Comparison of ENCODE assay signal across 23 mouse cellular contexts in the genomic region with DNA sequence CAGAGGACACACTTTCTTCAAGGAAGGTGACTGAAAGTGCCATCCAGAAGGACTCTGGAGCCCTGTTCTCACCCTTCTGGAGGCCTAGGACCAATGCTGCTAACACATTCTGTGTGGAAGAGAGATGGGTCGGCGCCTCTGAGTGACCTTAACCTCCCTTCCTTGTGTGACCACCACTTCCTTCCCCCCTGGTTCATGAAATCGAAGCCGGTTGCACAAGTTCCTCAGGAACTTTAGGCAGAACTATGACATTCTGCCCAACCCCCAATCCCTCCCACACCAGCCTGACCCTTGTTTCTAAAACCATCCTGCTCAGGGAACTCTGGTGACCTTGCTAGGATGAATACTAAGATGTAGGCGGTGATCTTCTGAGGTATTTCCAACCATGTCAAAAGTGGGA. TPM values are rescaled to one million over a fixed set of nuclear protein-coding genes. Genes with fewer than 3 reads are reported as not detected.
A peak's percentile ranks its signal among the peaks of the same experiment; 100 is the strongest.
DNase-seq lines count a peak whose midpoint lies in the region; ATAC-seq and TF ChIP-seq lines count a peak whose summit lies in the region.
"Had no signal": no experiment of that assay in that cellular context is flagged by ENCODE, and none has a peak within 500 bp of the region (broad histone marks: within the 10 kb centered on the region; RNA-seq: fewer than 3 reads in every experiment).

No protein-coding gene starts in this region.

- H3K36me3 ChIP-seq in liver, embryonic 16.5 days (ENCODE audit: control insufficient read depth, insufficient read depth), result no peaks in the 10 kb centered on the region
- H3K36me3 ChIP-seq in megakaryocyte, embryonic 14.5 days (replicated peaks; ENCODE audit: low read length), result peaks cover 22% of the 10 kb centered on the region
- no peaks in the 10 kb centered on the region for H3K36me3 ChIP-seq in hindbrain, embryonic 11.5 days (ENCODE audit: control insufficient read depth, insufficient read depth, low read length)
- H3K36me3 ChIP-seq: heart, embryonic 13.5 days; kidney, embryonic 15.5 days; limb, embryonic 15.5 days; midbrain, embryonic 12.5 days had no signal

- peak overlapping the region; percentile 6; the same call in 1 of the 2 replicates for H3K4me3 ChIP-seq in bone marrow macrophage, adult 2 months (ENCODE audit: insufficient read depth, low read length)
- H3K4me3 ChIP-seq in liver, embryonic 16.5 days (ENCODE audit: low read depth, low read length), result no peak overlapping the region
- H3K4me3 ChIP-seq in megakaryocyte, embryonic 14.5 days (replicated peaks), result peak overlapping the region; percentile 31
- no peak overlapping the region for H3K4me3 ChIP-seq in hindbrain, embryonic 11.5 days (ENCODE audit: low read depth, low read length)
- H3K4me3 ChIP-seq: heart, embryonic 13.5 days; kidney, embryonic 15.5 days; limb, embryonic 15.5 days; midbrain, embryonic 12.5 days; myocyte had no signal

- H3K9me3 ChIP-seq in liver, embryonic 16.5 days (replicated peaks; ENCODE audit: control insufficient read depth, low read length), result no peaks in the 10 kb centered on the region
- H3K9me3 ChIP-seq in megakaryocyte, embryonic 14.5 days, result 0 out of 2 replicates have a peak, but pooled peaks cover 3% of the 10 kb centered on the region
- H3K9me3 ChIP-seq in hindbrain, embryonic 11.5 days (ENCODE audit: control insufficient read depth, low read length), result no peaks in the 10 kb centered on the region
- H3K9me3 ChIP-seq: heart, embryonic 13.5 days; kidney, embryonic 15.5 days; limb, embryonic 15.5 days; midbrain, embryonic 12.5 days had no signal

- TF ChIP-seq POLR2A in bone marrow macrophage, adult 2 months (IDR thresholded peaks at IDR 0.05; ENCODE audit: borderline replicate concordance, low read depth, low read length), result no peak

- TF ChIP-seq CTCF in bone marrow macrophage, adult 2 months (IDR thresholded peaks at IDR 0.05; ENCODE audit: low read depth, low read length), result no peak

- peak overlapping the region; percentile 26 for H3K27ac ChIP-seq in bone marrow macrophage, adult 2 months (ENCODE audit: insufficient read depth, low read depth, low read length)
- H3K27ac ChIP-seq in liver, embryonic 16.5 days (ENCODE audit: low read length), result peak overlapping the region; percentile 32; the same call in 1 of the 2 replicates
- no peak overlapping the region for H3K27ac ChIP-seq in hindbrain, embryonic 11.5 days (ENCODE audit: low read depth, low read length)
- H3K27ac ChIP-seq: heart, embryonic 13.5 days; kidney, embryonic 15.5 days; limb, embryonic 15.5 days; midbrain, embryonic 12.5 days had no signal

- 0 out of 2 replicates have a peak overlapping the region, but pooled peaks have one; percentile 1 for H3K4me2 ChIP-seq in liver, embryonic 16.5 days (ENCODE audit: low read depth, low read length)
- no peak overlapping the region for H3K4me2 ChIP-seq in hindbrain, embryonic 11.5 days (replicated peaks; ENCODE audit: low read depth, low read length)
- H3K4me2 ChIP-seq: heart, embryonic 13.5 days; kidney, embryonic 15.5 days; limb, embryonic 15.5 days; midbrain, embryonic 12.5 days had no signal

- no peak overlapping the region for H3K9ac ChIP-seq in liver, embryonic 16.5 days (ENCODE audit: low read depth, low read length)
- no peak overlapping the region for H3K9ac ChIP-seq in hindbrain, embryonic 11.5 days (ENCODE audit: low read depth, low read length)
- H3K9ac ChIP-seq: forebrain, postnatal 0 days; heart, embryonic 13.5 days; kidney, embryonic 15.5 days; limb, embryonic 15.5 days; midbrain, embryonic 12.5 days had no signal

- DNase-seq in hindbrain, embryonic 11.5 days (ENCODE audit: low spot score), result no peak
- DNase-seq in natural killer cell, adult 2 months (ENCODE audit: low spot score in 2 of 2), result no peak
- DNase-seq in kidney, adult 9 months, result no peak
- DNase-seq: cerebellum, adult 11-12 months; cerebellum, postnatal 36 days; forebrain, postnatal 0 days; gastrocnemius, postnatal 14 days; heart, postnatal 4 days; right cerebral cortex, adult 18-20 months; spleen, adult 18-20 months had no signal

- peak; percentile 80 for ATAC-seq in common myeloid progenitor, adult 5-6 weeks (replicated peaks; ENCODE audit: low read depth, poor library complexity, severe bottlenecking)
- peak; percentile 58 for ATAC-seq in liver, embryonic 16.5 days (ENCODE audit: low read depth)
- no peak for ATAC-seq in hindbrain, embryonic 11.5 days (ENCODE audit: low FRiP score)
- ATAC-seq: forebrain, postnatal 0 days; inflammation-experienced regulatory T-cells, adult 6 months had no signal

- peaks cover 44% of the 10 kb centered on the region for H3K4me1 ChIP-seq in bone marrow macrophage, adult 2 months (ENCODE audit: control insufficient read depth, insufficient read depth, low read length)
- peaks cover 10% of the 10 kb centered on the region for H3K4me1 ChIP-seq in liver, embryonic 16.5 days (ENCODE audit: control insufficient read depth, low read depth, low read length)
- H3K4me1 ChIP-seq in megakaryocyte, embryonic 14.5 days, result peaks cover 71% of the 10 kb centered on the region
- H3K4me1 ChIP-seq in hindbrain, embryonic 11.5 days (replicated peaks; ENCODE audit: control insufficient read depth, insufficient read depth, low read length), result no peaks in the 10 kb centered on the region
- H3K4me1 ChIP-seq: heart, embryonic 13.5 days; kidney, embryonic 15.5 days; midbrain, embryonic 12.5 days had no signal

- WGBS in liver, embryonic 16.5 days (ENCODE audit: insufficient replicate concordance), result 27% methylated on average over 5 of the region's 5 CpGs
- 88% methylated on average over 5 of the region's 5 CpGs for WGBS in hindbrain, embryonic 11.5 days

- no peaks in the 10 kb centered on the region for H3K27me3 ChIP-seq in liver, embryonic 16.5 days (ENCODE audit: control insufficient read depth, insufficient read depth, low read depth, low read length)
- no peaks in the 10 kb centered on the region for H3K27me3 ChIP-seq in megakaryocyte, embryonic 14.5 days (replicated peaks)
- no peaks in the 10 kb centered on the region for H3K27me3 ChIP-seq in hindbrain, embryonic 11.5 days (ENCODE audit: control insufficient read depth, insufficient read depth, low read length)
- H3K27me3 ChIP-seq: kidney, embryonic 15.5 days; limb, embryonic 15.5 days; midbrain, embryonic 12.5 days had no signal

RNA-seq across cellular contexts. Expression of gene B430306N03Rik, which starts 8.3 kb away (rescaled TPM):
- 18.8 and 19.0 TPM in 2 replicates for polyA plus RNA-seq in bone marrow macrophage, adult 2 months (2012; ENCODE audit: insufficient read depth, insufficient read length, missing spikeins)
- 0.34 and 0.91 TPM in 2 replicates for total RNA-seq in common myeloid progenitor, adult 5-6 weeks (2017)
- polyA plus RNA-seq in liver, embryonic 16.5 days (2015; fragmentation: Nextera tagmentation; extraction: Ambion mirVana), result 4.0 and 4.1 TPM in 2 replicates
- polyA plus RNA-seq in megakaryocyte, embryonic 14.5 days (2012; ENCODE audit: insufficient read depth, low replicate concordance), result 0.94 TPM in 1 of 2 replicates, not detected in the other
- polyA plus RNA-seq in hindbrain, embryonic 11.5 days (2014; fragmentation: Nextera tagmentation; extraction: Ambion mirVana), result 0.04 TPM in 1 of 2 replicates, not detected in the other
- total RNA-seq: left cerebral cortex, postnatal 10 days had no signal
- polyA plus RNA-seq: embryonic facial prominence, embryonic 11.5 days; myocyte had no signal

RNA-seq across cellular contexts. Expression of gene Trem2, which starts 21.9 kb away (rescaled TPM):
- 859 and 887 TPM in 2 replicates for polyA plus RNA-seq in bone marrow macrophage, adult 2 months (2012; ENCODE audit: insufficient read depth, insufficient read length, missing spikeins)
- total RNA-seq in common myeloid progenitor, adult 5-6 weeks (2017), result not detected in 2 replicates
- polyA plus RNA-seq in liver, embryonic 16.5 days (2015; fragmentation: Nextera tagmentation; extraction: Ambion mirVana), result 2.7 and 3.0 TPM in 2 replicates
- polyA plus RNA-seq in megakaryocyte, embryonic 14.5 days (2012; ENCODE audit: insufficient read depth, low replicate concordance), result 45.6 and 176 TPM in 2 replicates
- 3.0 and 3.6 TPM in 2 replicates for polyA plus RNA-seq in hindbrain, embryonic 11.5 days (2014; fragmentation: Nextera tagmentation; extraction: Ambion mirVana)
- total RNA-seq: CH12.LX had no signal
- polyA plus RNA-seq: inflammation-experienced regulatory T-cells, adult 6 months had no signal

RNA-seq across cellular contexts. Expression of gene Treml2, which starts 25.0 kb away (rescaled TPM):
- polyA plus RNA-seq in bone marrow macrophage, adult 2 months (2012; ENCODE audit: insufficient read depth, insufficient read length, missing spikeins), result 0.48 and 0.56 TPM in 2 replicates
- 46.2 and 61.0 TPM in 2 replicates for total RNA-seq in common myeloid progenitor, adult 5-6 weeks (2017)
- 3.4 and 3.5 TPM in 2 replicates for polyA plus RNA-seq in liver, embryonic 16.5 days (2015; fragmentation: Nextera tagmentation; extraction: Ambion mirVana)
- 38.9 and 51.5 TPM in 2 replicates for polyA plus RNA-seq in megakaryocyte, embryonic 14.5 days (2012; ENCODE audit: insufficient read depth, low replicate concordance)
- polyA plus RNA-seq in hindbrain, embryonic 11.5 days (2014; fragmentation: Nextera tagmentation; extraction: Ambion mirVana), result 0.08 and 0.09 TPM in 2 replicates
- polyA plus RNA-seq: myocyte had no signal

RNA-seq across cellular contexts. Expression of gene Treml1, which starts 35.5 kb away (rescaled TPM):
- polyA plus RNA-seq in bone marrow macrophage, adult 2 months (2012; ENCODE audit: insufficient read depth, insufficient read length, missing spikeins), result 7.6 TPM in 2 replicates
- total RNA-seq in common myeloid progenitor, adult 5-6 weeks (2017), result 14.1 and 21.0 TPM in 2 replicates
- polyA plus RNA-seq in liver, embryonic 16.5 days (2015; fragmentation: Nextera tagmentation; extraction: Ambion mirVana), result 14.5 and 15.3 TPM in 2 replicates
- 538 and 669 TPM in 2 replicates for polyA plus RNA-seq in megakaryocyte, embryonic 14.5 days (2012; ENCODE audit: insufficient read depth, low replicate concordance)
- 2.2 and 3.1 TPM in 2 replicates for polyA plus RNA-seq in hindbrain, embryonic 11.5 days (2014; fragmentation: Nextera tagmentation; extraction: Ambion mirVana)
- total RNA-seq: CH12.LX; forebrain, postnatal 0 days; gastrocnemius, postnatal 14 days had no signal
- polyA plus RNA-seq: forebrain, postnatal 0 days; inflammation-experienced regulatory T-cells, adult 6 months had no signal

Comparison
In these comparisons a context has a peak if more than half of its experiments do, and no peak if none do; other contexts are left out.
1. H3K4me3 ChIP-seq: peak in bone marrow macrophage, adult 2 months (single experiment) and megakaryocyte, embryonic 14.5 days (single experiment); none in liver, embryonic 16.5 days (single experiment) and hindbrain, embryonic 11.5 days (single experiment).
2. RNA of gene Trem2, which starts 21.9 kb away (polyA plus RNA-seq): 859 to 887 TPM in bone marrow macrophage, adult 2 months and 45.6 to 176 TPM in megakaryocyte, embryonic 14.5 days; 2.7 to 3.0 TPM in liver, embryonic 16.5 days and 3.0 to 3.6 TPM in hindbrain, embryonic 11.5 days; every median in the first group is over 10 times any median in the second.